In genomic region chr14:34311691-34312090, GRCm38 (mm10) we compare ENCODE assay signal across 8 mouse cellular contexts. TPM values are rescaled to one million over a fixed set of nuclear protein-coding genes. Genes with fewer than 3 reads are reported as not detected.
DNase-seq lines count a peak whose midpoint lies in the region; ATAC-seq and TF ChIP-seq lines count a peak whose summit lies in the region.

No protein-coding gene starts in this region.

- WGBS in spleen, adult 2 months = 6% methylated on average over 4 of the region's 4 CpGs
- WGBS in hindbrain, embryonic 13.5 days = 3% methylated on average over 4 of the region's 4 CpGs
- WGBS in liver, embryonic 15.5 days (ENCODE audit: insufficient replicate concordance) = 5% methylated on average over 4 of the region's 4 CpGs

- H3K4me2 ChIP-seq in hindbrain, embryonic 13.5 days = peak overlapping the region; percentile 79
- peak overlapping the region; percentile 98 for H3K4me2 ChIP-seq in liver, embryonic 15.5 days

- no peak for DNase-seq in spleen, adult 2 months (ENCODE audit: low read depth in 1 of 2, low spot score in 2 of 2)
- DNase-seq in spleen, adult 18-20 months = no peak
- DNase-seq in embryo, embryonic 9.5 days (ENCODE audit: extremely low spot score) = peak; percentile 37
- DNase-seq in frontal cortex, postnatal 10 days (ENCODE audit: low spot score in 2 of 2) = no peak
- DNase-seq in thymus, postnatal 14 days = no peak
- DNase-seq in testis, postnatal 14 days (ENCODE audit: low spot score) = no peak

- no peak for TF ChIP-seq POLR2A in spleen, adult 2 months (IDR thresholded peaks at IDR 0.05; ENCODE audit: low read depth, low read length)

- H3K4me1 ChIP-seq in spleen, adult 2 months (ENCODE audit: control insufficient read depth, insufficient read depth, insufficient read length) = peaks cover 9% of the 10 kb centered on the region; the same call in 1 of the 2 replicates
- peaks cover 30% of the 10 kb centered on the region for H3K4me1 ChIP-seq in hindbrain, embryonic 13.5 days (replicated peaks)
- peaks cover 21% of the 10 kb centered on the region for H3K4me1 ChIP-seq in liver, embryonic 15.5 days (replicated peaks)

- no peak for TF ChIP-seq CTCF in spleen, adult 2 months (IDR thresholded peaks at IDR 0.05; ENCODE audit: extremely low read depth, insufficient read depth, insufficient read length, insufficient replicate concordance)

- peak overlapping the region; percentile 98 for H3K9ac ChIP-seq in hindbrain, embryonic 13.5 days
- peak overlapping the region; percentile 82 for H3K9ac ChIP-seq in liver, embryonic 15.5 days

- H3K36me3 ChIP-seq in spleen, adult 2 months (ENCODE audit: control insufficient read depth, insufficient read depth, low read length) = no peaks in the 10 kb centered on the region
- H3K36me3 ChIP-seq in hindbrain, embryonic 13.5 days = no peaks in the 10 kb centered on the region
- H3K36me3 ChIP-seq in liver, embryonic 15.5 days (replicated peaks) = no peaks in the 10 kb centered on the region

- H3K9me3 ChIP-seq in hindbrain, embryonic 13.5 days = no peaks in the 10 kb centered on the region
- H3K9me3 ChIP-seq in liver, embryonic 15.5 days (replicated peaks) = no peaks in the 10 kb centered on the region

- no peaks in the 10 kb centered on the region for H3K27me3 ChIP-seq in spleen, adult 2 months (ENCODE audit: control insufficient read depth, insufficient read depth, low read length)
- no peaks in the 10 kb centered on the region for H3K27me3 ChIP-seq in hindbrain, embryonic 13.5 days
- 0 out of 2 replicates have a peak, but pooled peaks cover 8% of the 10 kb centered on the region for H3K27me3 ChIP-seq in liver, embryonic 15.5 days

- H3K27ac ChIP-seq in spleen, adult 2 months (ENCODE audit: insufficient read depth, low read length) = no peak overlapping the region
- no peak overlapping the region for H3K27ac ChIP-seq in hindbrain, embryonic 13.5 days
- H3K27ac ChIP-seq in liver, embryonic 15.5 days (replicated peaks) = peak overlapping the region; percentile 82; the same call in 1 of the 2 replicates

- H3K4me3 ChIP-seq in spleen, adult 2 months (ENCODE audit: extremely low read depth, insufficient read depth, insufficient read length) = peak overlapping the region; percentile 88
- peak overlapping the region; percentile 95 for H3K4me3 ChIP-seq in hindbrain, embryonic 13.5 days
- H3K4me3 ChIP-seq in liver, embryonic 15.5 days (replicated peaks) = peak overlapping the region; percentile 79

- ATAC-seq in hindbrain, embryonic 13.5 days (ENCODE audit: low FRiP score) = no peak
- no peak for ATAC-seq in liver, embryonic 15.5 days (ENCODE audit: insufficient read depth)

RNA-seq across cellular contexts. Expression of gene Glud1, which starts 1.2 kb away (rescaled TPM):
- polyA plus RNA-seq in spleen, adult 2 months (2012; rRNA removed) = 47.7 and 60.1 TPM in 2 replicates
- polyA plus RNA-seq in hindbrain, embryonic 13.5 days (2015; fragmentation: Nextera tagmentation; extraction: Ambion mirVana) = 88.5 and 100.0 TPM in 2 replicates
- polyA plus RNA-seq in liver, embryonic 15.5 days (2015; fragmentation: Nextera tagmentation; extraction: Ambion mirVana) = 142 and 159 TPM in 2 replicates

RNA-seq across cellular contexts. Expression of gene Shld2, which starts 1.4 kb away (rescaled TPM):
- 2.4 and 3.3 TPM in 2 replicates for polyA plus RNA-seq in spleen, adult 2 months (2012; rRNA removed)
- polyA plus RNA-seq in hindbrain, embryonic 13.5 days (2015; fragmentation: Nextera tagmentation; extraction: Ambion mirVana) = 5.9 and 8.7 TPM in 2 replicates
- 7.1 and 8.4 TPM in 2 replicates for polyA plus RNA-seq in liver, embryonic 15.5 days (2015; fragmentation: Nextera tagmentation; extraction: Ambion mirVana)

RNA-seq across cellular contexts. Expression of gene Fam25c, which starts 43.5 kb away (rescaled TPM):
- polyA plus RNA-seq in spleen, adult 2 months (2012; rRNA removed) = not detected in 2 replicates
- not detected in 2 replicates for polyA plus RNA-seq in hindbrain, embryonic 13.5 days (2015; fragmentation: Nextera tagmentation; extraction: Ambion mirVana)
- polyA plus RNA-seq in liver, embryonic 15.5 days (2015; fragmentation: Nextera tagmentation; extraction: Ambion mirVana) = 0.25 and 0.33 TPM in 2 replicates
